Mouse (Mus musculus): ENCODE data around the gene Ctr9.

The Ctr9 gene

GRCm38 (mm10) chr7:111028281-111029045, at the start of gene Ctr9:
Gene Ctr9, plus strand, starts transcription at chr7:111028951.
- peak; percentile 95 for DNase-seq (ENCODE audit: low spot score)

GRCm38 (mm10) chr7:110981036-110981435, 47.7 kb upstream of the Ctr9 start:
- no peak for DNase-seq (ENCODE audit: low spot score)

GRCm38 (mm10) chr7:110982053-110982705, 46.6 kb upstream of the Ctr9 start, which contains the start of gene Mrvi1:
Gene Mrvi1, minus strand, starts transcription at chr7:110982461.
- peak; percentile 42 for DNase-seq (ENCODE audit: low spot score)

GRCm38 (mm10) chr7:110982764-110983163, 46.0 kb upstream of the Ctr9 start:
- DNase-seq (ENCODE audit: low spot score): peak; percentile 39

DNA sequence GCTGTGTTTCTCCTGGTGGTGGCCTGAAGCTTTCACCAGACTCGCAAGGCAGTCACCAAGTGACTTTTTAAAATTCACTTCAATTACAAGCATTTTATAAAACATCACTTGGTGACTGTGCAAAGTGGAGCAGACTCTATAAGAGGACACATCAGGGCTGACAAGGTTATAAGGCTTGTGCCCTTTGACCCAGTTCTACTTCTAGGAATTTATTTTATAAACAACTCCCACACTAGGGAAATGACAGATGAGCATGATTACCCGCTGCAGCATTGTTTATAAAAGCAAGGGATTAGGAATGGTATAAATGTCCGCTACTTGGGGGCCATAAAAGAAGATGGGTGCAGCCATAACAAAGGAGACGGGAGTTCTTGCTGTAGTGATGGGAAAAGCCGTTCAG, 45.1 kb upstream of the Ctr9 start:
- DNase-seq (ENCODE audit: low spot score): no peak

GRCm38 (mm10) chr7:110985581-110986265, 43.0 kb upstream of the Ctr9 start:
- DNase-seq (ENCODE audit: low spot score): no peak

DNA sequence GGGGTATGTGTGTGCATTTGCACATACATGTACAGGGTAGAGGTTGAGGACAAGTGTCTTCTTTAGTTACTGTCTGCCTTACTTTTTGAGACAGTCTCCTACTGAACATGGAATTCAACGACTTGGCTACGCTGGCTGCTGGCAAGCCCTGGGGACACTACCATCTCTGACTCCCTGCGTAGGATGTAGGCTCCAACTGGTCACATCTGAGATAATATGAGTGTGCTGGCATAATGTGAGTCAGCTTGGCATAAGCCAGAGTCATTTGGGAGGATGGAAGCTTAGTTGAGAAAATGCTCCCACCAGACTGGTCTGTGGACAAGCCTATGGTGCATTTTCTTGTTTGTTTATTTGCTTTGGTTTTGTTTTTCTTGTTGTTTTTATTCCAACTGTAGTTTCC, 40.7 kb upstream of the Ctr9 start:
- no peak for DNase-seq (ENCODE audit: low spot score)

DNA sequence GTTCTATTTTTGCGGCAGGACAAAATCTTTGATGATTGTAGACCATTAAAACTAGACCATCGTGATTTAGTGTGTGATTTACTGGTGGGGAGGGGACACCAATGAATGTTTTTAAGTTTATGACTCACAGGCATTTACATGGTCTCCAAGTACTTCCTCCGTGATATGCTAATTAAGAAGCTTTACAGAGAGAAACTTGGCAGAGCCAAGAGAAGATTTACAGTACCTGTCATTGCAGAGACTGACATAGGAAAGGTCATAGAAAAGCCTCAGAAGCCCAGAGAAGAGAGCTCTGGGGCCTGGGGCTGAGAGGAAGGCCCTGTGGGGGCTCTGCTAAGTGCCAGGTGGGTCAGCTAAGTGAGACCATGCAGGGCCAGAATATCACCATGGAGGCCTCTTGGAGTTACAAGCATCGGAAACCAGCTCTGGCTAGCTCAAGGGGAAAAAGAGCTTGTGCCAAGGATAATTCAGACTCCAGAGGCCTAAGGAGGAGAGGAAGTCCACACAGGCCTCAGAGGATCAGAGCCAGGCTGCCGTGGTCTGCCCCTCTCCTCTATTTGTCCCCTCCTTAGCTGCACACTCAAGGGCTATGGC, 39.4 kb upstream of the Ctr9 start:
- no peak for DNase-seq (ENCODE audit: low spot score)

GRCm38 (mm10) chr7:110990356-110991220, 38.2 kb upstream of the Ctr9 start:
- no peak for DNase-seq (ENCODE audit: low spot score)

- no peak for DNase-seq (ENCODE audit: low spot score)
These were observed 37.6 kb upstream of the Ctr9 start for GRCm38 (mm10) chr7:110991221-110991494.

DNA sequence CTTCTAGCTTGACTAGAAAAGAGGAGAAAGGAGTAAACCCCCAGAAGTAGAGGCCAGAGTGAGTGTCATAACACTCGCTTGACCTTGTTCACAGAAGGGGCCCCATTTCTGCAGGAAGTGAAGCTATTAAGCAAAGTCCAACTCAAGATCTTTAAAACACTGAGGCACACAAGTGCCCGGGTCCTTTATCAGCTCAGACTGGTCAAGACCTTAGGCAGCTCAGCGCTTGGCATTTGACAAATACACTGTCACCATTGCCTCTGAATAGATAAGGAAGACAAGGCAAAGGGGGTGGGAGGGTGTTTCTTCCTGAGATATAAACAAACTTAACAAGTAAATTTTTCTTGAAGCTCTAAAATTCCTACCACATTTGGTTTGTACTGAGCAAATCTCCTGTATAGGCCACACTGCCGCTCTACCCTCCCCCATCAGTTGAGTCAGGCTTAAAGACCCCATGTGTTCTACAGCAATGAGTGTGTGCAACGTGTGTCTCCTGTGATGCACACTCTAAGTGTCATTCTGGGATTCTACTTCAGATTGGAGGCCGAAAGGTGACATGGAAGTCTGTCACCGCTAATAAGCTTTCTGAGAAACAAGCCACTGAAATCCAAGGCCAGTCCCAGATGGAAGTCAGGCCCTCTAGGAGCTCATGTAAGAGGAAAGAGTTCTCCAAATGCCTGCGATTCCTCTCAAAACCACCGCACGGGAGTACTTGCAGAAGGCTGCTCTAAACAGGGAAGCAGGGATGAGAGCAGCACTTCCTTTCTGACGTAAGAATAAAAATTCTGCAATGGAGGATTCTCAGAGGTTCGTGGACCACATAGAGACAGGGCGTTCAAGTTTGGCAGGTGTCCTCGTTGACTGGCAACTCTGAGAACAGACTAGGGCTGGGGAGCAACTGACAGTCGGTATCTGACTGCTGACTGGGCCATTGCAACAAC, 29.6 kb upstream of the Ctr9 start:
- no peak for DNase-seq (ENCODE audit: low spot score)

DNA sequence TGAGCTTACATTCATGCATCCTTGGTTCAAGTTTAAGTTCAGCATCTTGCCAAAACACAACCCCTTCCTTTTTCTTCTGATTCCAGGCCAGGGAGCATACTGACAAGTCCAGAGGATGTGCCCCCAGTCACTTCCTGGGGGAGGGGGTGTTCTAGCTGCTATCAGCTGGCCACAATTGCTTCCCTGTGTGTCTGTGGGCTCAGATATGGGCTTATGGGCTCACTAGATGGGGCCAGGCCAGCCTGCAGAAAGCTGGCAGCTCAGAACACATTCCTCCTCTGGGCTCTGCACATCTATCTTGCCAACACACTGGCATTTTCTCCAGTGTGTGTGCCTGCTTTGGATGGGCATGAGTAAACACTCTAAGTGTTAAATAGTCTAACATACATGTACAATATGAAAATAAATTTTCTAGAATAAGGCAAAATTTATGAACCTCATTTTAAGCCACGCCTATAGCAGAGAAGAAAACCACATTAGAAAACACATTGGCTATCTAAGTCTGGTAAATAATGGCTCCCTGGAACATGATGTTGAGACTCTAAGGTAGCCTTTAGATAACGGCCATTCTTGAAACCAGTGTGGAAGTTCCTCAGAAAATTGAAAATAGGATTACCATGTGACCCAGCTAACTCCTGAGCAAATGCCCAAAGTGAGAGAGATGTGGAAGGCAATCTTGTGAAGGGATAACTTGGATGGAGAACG, 24.5 kb upstream of the Ctr9 start:
- no peak for DNase-seq (ENCODE audit: low spot score)

GRCm38 (mm10) chr7:111014039-111014605, 14.6 kb upstream of the Ctr9 start:
- DNase-seq (ENCODE audit: low spot score): no peak

GRCm38 (mm10) chr7:111014893-111015292, 13.9 kb upstream of the Ctr9 start:
- peak; percentile 92 for DNase-seq (ENCODE audit: low spot score)

GRCm38 (mm10) chr7:111015731-111016130, 13.0 kb upstream of the Ctr9 start:
- DNase-seq (ENCODE audit: low spot score): no peak

- no peak for DNase-seq (ENCODE audit: low spot score)
These were observed 11.8 kb upstream of the Ctr9 start for GRCm38 (mm10) chr7:111016921-111017320.

DNA sequence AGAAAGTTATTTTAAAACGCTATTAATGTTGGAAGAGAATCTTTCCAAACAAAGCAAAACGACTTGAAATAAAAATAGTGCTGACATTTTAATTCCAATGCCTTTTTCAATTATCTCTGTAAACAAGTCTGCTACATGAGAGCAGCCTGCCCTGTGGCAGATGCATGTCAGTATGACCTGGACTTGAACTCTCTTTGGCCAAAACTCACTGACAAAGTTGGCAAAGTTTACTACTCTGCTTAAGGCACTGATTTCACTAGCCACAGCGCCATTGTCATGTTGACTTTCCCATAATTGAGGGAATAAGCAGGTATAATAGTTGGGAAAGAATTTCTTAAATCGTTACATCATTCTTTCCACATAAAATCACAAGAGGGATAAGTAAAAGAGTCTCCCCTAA, 7.9 kb upstream of the Ctr9 start:
- no peak for DNase-seq (ENCODE audit: low spot score)

DNA sequence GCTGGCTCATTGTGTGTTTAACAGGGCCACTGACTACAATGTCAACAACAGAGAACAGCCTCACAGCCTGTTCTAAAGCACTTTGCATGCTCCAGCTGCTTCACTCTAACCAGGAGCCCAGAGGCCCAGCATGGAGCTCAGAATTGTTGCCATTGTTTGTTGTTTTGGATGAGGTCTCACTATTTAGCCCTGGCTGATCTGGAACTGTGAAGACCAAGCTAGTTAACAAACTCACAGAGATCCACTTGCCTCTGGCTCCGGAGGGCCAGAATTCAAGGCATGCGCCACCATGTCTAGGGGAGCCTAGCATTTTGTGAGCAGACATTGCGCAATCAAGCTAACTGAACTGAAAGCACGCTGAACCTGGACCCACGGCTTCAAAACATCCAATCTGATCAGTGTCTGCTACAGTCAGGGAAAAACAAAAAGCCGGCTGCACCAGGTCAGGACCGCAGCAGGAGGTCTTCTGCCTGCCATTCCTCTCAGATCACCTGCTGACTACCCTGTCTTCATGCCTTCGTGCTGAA, 4.6 kb upstream of the Ctr9 start:
- DNase-seq (ENCODE audit: low spot score): peak; percentile 18

DNA sequence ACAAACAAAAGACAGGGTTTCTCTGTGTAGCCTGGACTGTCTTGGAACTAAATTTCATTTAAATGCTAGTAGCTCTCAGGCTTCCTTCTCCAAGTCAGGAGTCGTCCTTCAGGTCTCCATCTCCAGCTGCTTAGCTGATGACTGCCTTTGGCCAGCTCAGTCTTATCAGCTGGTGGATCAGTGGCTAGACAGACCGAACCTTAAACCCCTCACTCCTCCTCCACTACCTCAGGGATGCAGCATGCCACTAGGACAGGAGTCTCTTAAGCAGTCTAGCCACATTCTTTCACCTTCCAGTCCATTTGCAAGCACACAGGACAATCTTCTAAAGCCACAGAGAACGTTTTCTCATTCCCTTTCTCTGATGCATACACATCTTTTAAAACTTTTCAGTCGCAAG, 3.8 kb upstream of the Ctr9 start:
- DNase-seq (ENCODE audit: low spot score): no peak

All from urinary bladder, postnatal 25 days (tissue).